Mouse (Mus musculus) heart, postnatal 0 days (tissue): ENCODE data around the gene Kcne1l. TPM values are rescaled to one million over a fixed set of nuclear protein-coding genes. Genes with fewer than 3 reads are reported as not detected.

Source experiments
- ATAC-seq: fragments of 200-750 bp; cut with Nextera tagmentation; 2 replicates; pipeline ENCODE4 v1.8.0; 2017; ENCODE audit warnings: low read depth, moderate number of reproducible peaks, moderate library complexity; ENCODE audit not compliant: insufficient read depth
- DNase-seq: peaks from one replicate; pipeline ENCODE4 v3.0.0-alpha.2; 2016; ENCODE audit warnings: low spot score
- H3K27ac ChIP-seq: fragments of 300-500 bp; sonication (generic); 2 replicates; pipeline ENCODE4 v1.5.1; 2014; ENCODE audit warnings: low read depth, mild to moderate bottlenecking
- H3K27me3 ChIP-seq: fragments of 300-500 bp; sonication (generic); 2 replicates; pipeline ENCODE4 v1.6.1; 2014; ENCODE audit warnings: low read length, mixed read lengths; ENCODE audit not compliant: control insufficient read depth, insufficient read depth
- H3K36me3 ChIP-seq: fragments of 300-500 bp; sonication (generic); replicated peaks from 2 replicates; pipeline ENCODE4 v1.6.1; 2014; ENCODE audit warnings: low read length, mixed read lengths; ENCODE audit not compliant: control insufficient read depth, insufficient read depth
- H3K4me1 ChIP-seq: fragments of 300-500 bp; sonication (generic); 2 replicates; pipeline ENCODE4 v1.6.1; 2014; ENCODE audit warnings: antibody characterized with exemption; ENCODE audit not compliant: control insufficient read depth, insufficient read depth
- H3K4me2 ChIP-seq: fragments of 300-500 bp; sonication (generic); 2 replicates; pipeline ENCODE4 v1.6.1; 2014; ENCODE audit warnings: low read depth, mild to moderate bottlenecking, low read length, moderate library complexity
- H3K4me3 ChIP-seq: fragments of 300-500 bp; sonication (generic); 2 replicates; pipeline ENCODE4 v1.5.1; 2014; ENCODE audit warnings: low read depth, low read length
- H3K9ac ChIP-seq: fragments of 300-500 bp; sonication (generic); replicated peaks from 2 replicates; pipeline ENCODE4 v1.6.1; 2014; ENCODE audit warnings: low read depth, low read length, mixed read lengths
- H3K9me3 ChIP-seq: fragments of 300-500 bp; sonication (generic); replicated peaks from 2 replicates; pipeline ENCODE4 v1.6.1; 2016; ENCODE audit warnings: low read length; ENCODE audit not compliant: control insufficient read depth
- CTCF ChIP-seq: IDR thresholded peaks from 2 replicates; pipeline ENCODE4 v1.5.1; 2016; ENCODE audit warnings: antibody characterized with exemption, control low read depth, low read depth
- EP300 ChIP-seq: IDR thresholded peaks from 2 replicates; pipeline ENCODE4 v1.6.1; 2016; ENCODE audit warnings: antibody characterized with exemption, low read depth
- WGBS: fragments of 180-500 bp; shearing (Covaris S2); extraction: QIAGEN DNeasy Blood & Tissue Kit; methylation state at CpG from one replicate; pipeline ENCODE4 v1.1.7; 2014; 5-methylcytosine and 5-hydroxymethylcytosine counted together
- polyA plus RNA-seq: library from polyadenylated mRNA; unstranded; fragments of >200 nt; fragmentation: Nextera tagmentation; extraction: Ambion mirVana; gene quantifications from 2 replicates; pipeline ENCODE4 v1.2.1, GENCODE M21; 2015
- total RNA-seq: library from RNA; depleted of rRNA; stranded (reverse); fragments of >200 nt; gene quantifications from 2 replicates; pipeline ENCODE4 v1.2.3, GENCODE M21; 2014; ENCODE audit warnings: low replicate concordance

Gene Kcne1l
- total and polyA plus RNA-seq, 2 experiments from 2014 or later: 2.8 to 6.2 TPM

GRCm38 (mm10) chrX:142315270-142315669 lies 9.2 kb upstream of the Kcne1l start:
- TF ChIP-seq CTCF (no peak), EP300 (no peak)
- DNase-seq (no peak), ATAC-seq (no peak)
- H3K4me1 ChIP-seq: no peaks in the 10 kb centered on the region
- H3K36me3 ChIP-seq: no peaks in the 10 kb centered on the region
- no peak overlapping the region for H3K4me3 ChIP-seq
- no peaks in the 10 kb centered on the region for H3K27me3 ChIP-seq
- H3K9me3 ChIP-seq: no peaks in the 10 kb centered on the region
- WGBS: 79% methylated on average over 8 of the region's 8 CpGs
- H3K27ac ChIP-seq: no peak overlapping the region
- no peak overlapping the region for H3K4me2 ChIP-seq
- no peak overlapping the region for H3K9ac ChIP-seq

- Histone ChIP-seq H3K4me1 (no peaks in the 10 kb centered on the region), H3K27me3 (no peaks in the 10 kb centered on the region), H3K27ac (no peak overlapping the region), H3K4me2 (no peak overlapping the region), H3K36me3 (no peaks in the 10 kb centered on the region), H3K9ac (no peak overlapping the region), H3K4me3 (no peak overlapping the region), H3K9me3 (no peaks in the 10 kb centered on the region)
- peak; percentile 59 for DNase-seq
- ATAC-seq: no peak
- no peak for TF ChIP-seq EP300
- peak; percentile 56 for TF ChIP-seq CTCF
- 48% methylated on average over 11 of the region's 11 CpGs for WGBS
Observed at GRCm38 (mm10) chrX:142314307-142315024, 8.4 kb upstream of the Kcne1l start.

- H3K36me3 ChIP-seq: no peaks in the 10 kb centered on the region
- ATAC-seq (no peak), DNase-seq (no peak)
- no peak overlapping the region for H3K4me3 ChIP-seq
- peaks cover 4% of the 10 kb centered on the region; the same call in 1 of the 2 replicates for H3K27me3 ChIP-seq
- H3K9ac ChIP-seq: no peak overlapping the region
- 45% methylated on average over 5 of the region's 5 CpGs for whole genome bisulfite sequencing
- H3K9me3 ChIP-seq: no peaks in the 10 kb centered on the region
- TF ChIP-seq CTCF (no peak), EP300 (no peak)
- H3K27ac ChIP-seq: no peak overlapping the region
- H3K4me2 ChIP-seq: no peak overlapping the region
- no peaks in the 10 kb centered on the region for H3K4me1 ChIP-seq
Observed at GRCm38 (mm10) chrX:142310431-142310830, 4.3 kb upstream of the Kcne1l start.

- Histone ChIP-seq H3K27ac (no peak overlapping the region), H3K36me3 (no peaks in the 10 kb centered on the region), H3K4me3 (peak overlapping the region; percentile 32), H3K4me1 (no peaks in the 10 kb centered on the region), H3K9ac (peak overlapping the region; percentile 15; the same call in 1 of the 2 replicates), H3K4me2 (peak overlapping the region; percentile 58), H3K9me3 (no peaks in the 10 kb centered on the region), H3K27me3 (peaks cover 8% of the 10 kb centered on the region; the same call in 1 of the 2 replicates)
- no peak for DNase-seq
- no peak for ATAC-seq
- WGBS: 33% methylated on average over 35 of the region's 35 CpGs
- TF ChIP-seq EP300 (no peak), CTCF (no peak)
Observed at GRCm38 (mm10) chrX:142305010-142305868, 855 bp downstream of the Kcne1l start.

GRCm38 (mm10) chrX:142304592-142304991 lies 1.5 kb downstream of the Kcne1l start:
- Histone ChIP-seq H3K4me2 (no peak overlapping the region), H3K4me1 (no peaks in the 10 kb centered on the region)
- TF ChIP-seq EP300 (no peak), CTCF (no peak)

More at GRCm38 (mm10) chrX:142304592-142304991, 1.5 kb downstream of the Kcne1l start:
- no peak overlapping the region for H3K27ac ChIP-seq
- H3K36me3 ChIP-seq: no peaks in the 10 kb centered on the region
- H3K27me3 ChIP-seq: peaks cover 8% of the 10 kb centered on the region; the same call in 1 of the 2 replicates
- H3K9ac ChIP-seq: no peak overlapping the region
- ATAC-seq (no peak), DNase-seq (no peak)
- H3K9me3 ChIP-seq: no peaks in the 10 kb centered on the region
- no peak overlapping the region for H3K4me3 ChIP-seq
